Mouse (Mus musculus) limb, embryonic 11.5 days (tissue): ENCODE data around the gene Gpr37. TPM values are rescaled to one million over a fixed set of nuclear protein-coding genes. Genes with fewer than 3 reads are reported as not detected.

Experiments
- polyA plus RNA-seq: library from polyadenylated mRNA; unstranded; fragments of >200 nt; fragmentation: Nextera tagmentation; extraction: Ambion mirVana; gene quantifications from 2 replicates; pipeline ENCODE4 v1.2.1, GENCODE M21; 2014

Gene Gpr37
- polyA plus RNA-seq, 1 experiment from 2014 or later, result 0.29 TPM

Other genes starting within 250 kb of the Gpr37 start
- gene Pot1a, start 118.5 kb upstream of the Gpr37 start, polyA plus RNA-seq, result 45.6 and 47.7 TPM in 2 replicates